Mouse (Mus musculus): Measurements from ENCODE around the gene Bcl2l15.

- TF ChIP-seq POLR2A (IDR thresholded peaks at IDR 0.05; ENCODE audit: insufficient read depth, low read depth, low read length) (no peak), CTCF (IDR thresholded peaks at IDR 0.05; ENCODE audit: insufficient read depth, low read depth, low read length) (no peak)
Measured at GRCm38 (mm10) chr3:103831146-103831545, 1.3 kb upstream of the Bcl2l15 start.

All from olfactory bulb, adult 2 months (tissue).